Mouse (Mus musculus) adrenal gland, adult 2 months (tissue): ENCODE data around the gene Serf1. TPM values are rescaled to one million over a fixed set of nuclear protein-coding genes. Genes with fewer than 3 reads are reported as not detected.

Source experiments
- polyA plus RNA-seq: library from polyadenylated mRNA; depleted of rRNA; stranded (reverse); fragments of >200 nt; gene quantifications from 2 replicates; pipeline ENCODE4 v1.2.3, GENCODE M21; 2012; rRNA removed
- total RNA-seq, 2 experiments: library from RNA; stranded (reverse); gene quantifications; 2 replicates each; pipeline ENCODE4 v1.2.3; 2021

Gene Serf1
- total and polyA plus RNA-seq, 3 experiments: 12.4 to 31.1 (median 24.1) TPM

Other genes starting within 250 kb of the Serf1 start
- 10 to 100 TPM; 11.6 to 17.3 TPM for gene Cartpt, start 206.9 kb upstream of the Serf1 start, total RNA-seq
- 2.4 and 9.3 TPM in 2 replicates for gene Cartpt, start 206.9 kb upstream of the Serf1 start, polyA plus RNA-seq
- 10 to 100 TPM; 66.6 to 87.3 TPM for gene Mccc2, start 92.4 kb upstream of the Serf1 start, total RNA-seq
- gene Mccc2, start 92.4 kb upstream of the Serf1 start, polyA plus RNA-seq: 63.3 and 72.2 TPM in 2 replicates
- 10 to 100 TPM; 17.3 to 45.7 TPM for gene Bdp1, start 3.9 kb upstream of the Serf1 start, total RNA-seq
- 0.73 and 1.3 TPM in 2 replicates for gene Bdp1, start 3.9 kb upstream of the Serf1 start, polyA plus RNA-seq
- gene Smn1, start 16.8 kb downstream of the Serf1 start, total RNA-seq: 10 to 100 TPM; 34.5 to 39.6 TPM
- 8.7 and 13.3 TPM in 2 replicates for gene Smn1, start 16.8 kb downstream of the Serf1 start, polyA plus RNA-seq
- gene Naip2, start 94.1 kb downstream of the Serf1 start, total RNA-seq: 1 to 10 TPM; 1.8 to 2.1 TPM
- gene Naip2, start 94.1 kb downstream of the Serf1 start, polyA plus RNA-seq: 0.50 and 0.55 TPM in 2 replicates
- gene Naip5, start 138.3 kb downstream of the Serf1 start, total RNA-seq: 1 to 10 TPM; 1.1 to 7.7 TPM
- gene Naip5, start 138.3 kb downstream of the Serf1 start, polyA plus RNA-seq: 2.4 and 4.6 TPM in 2 replicates
- under 1 TPM; 0.24 to 0.37 TPM for gene Naip6, start 209.7 kb downstream of the Serf1 start, total RNA-seq
- 0.19 and 0.28 TPM in 2 replicates for gene Naip6, start 209.7 kb downstream of the Serf1 start, polyA plus RNA-seq